Mouse (Mus musculus) lung, postnatal 4 days (tissue): ENCODE data around the gene Fam83d.

Experiments
- DNase-seq, 2 experiments: peaks; one replicate each; pipeline ENCODE4 v3.0.0; 2021

The Fam83d gene

DNA sequence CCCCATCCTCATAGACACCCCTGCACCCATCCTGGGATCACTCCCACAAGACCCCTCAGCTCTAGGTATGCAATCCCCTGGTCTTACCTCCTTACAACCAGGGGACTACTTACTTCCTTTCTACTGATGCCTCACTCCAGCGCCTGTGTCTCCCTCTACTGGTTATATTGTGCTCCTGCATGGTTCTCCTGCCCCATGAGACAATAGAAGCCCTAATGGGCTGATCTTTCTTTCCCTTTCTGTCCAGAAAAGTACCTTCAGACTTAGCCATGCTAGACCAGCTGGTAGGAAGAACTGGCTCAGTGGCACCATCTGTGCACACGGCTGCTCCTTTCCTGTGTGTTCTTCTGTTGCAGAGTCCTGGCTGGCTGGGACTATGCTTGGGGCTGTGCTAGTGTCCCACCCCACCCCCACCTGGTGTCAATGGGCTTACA lies 22.8 kb upstream of the Fam83d start:
- DNase-seq = peak in 1 of 2 experiments; percentile 59

DNA sequence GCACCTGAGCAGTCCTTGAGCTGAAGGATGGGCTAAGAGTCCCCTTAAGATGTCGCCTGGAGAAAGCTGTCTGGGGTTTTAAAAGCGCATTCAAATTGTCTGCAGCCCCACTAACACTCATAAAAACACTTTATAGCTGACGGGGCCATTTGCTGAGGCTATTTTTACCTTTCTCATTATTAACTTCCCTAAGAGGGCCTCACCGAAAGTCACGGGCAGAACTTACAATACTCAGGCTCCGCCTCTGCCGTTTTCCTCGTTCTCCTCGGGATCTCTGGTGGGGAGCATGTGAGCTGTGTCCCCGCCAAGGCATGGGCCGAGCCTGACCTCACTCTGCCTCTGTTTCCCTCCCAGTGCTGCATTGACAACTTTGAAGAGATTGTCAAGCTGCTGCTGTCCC lies 21.7 kb upstream of the Fam83d start:
- DNase-seq = no peak

DNA sequence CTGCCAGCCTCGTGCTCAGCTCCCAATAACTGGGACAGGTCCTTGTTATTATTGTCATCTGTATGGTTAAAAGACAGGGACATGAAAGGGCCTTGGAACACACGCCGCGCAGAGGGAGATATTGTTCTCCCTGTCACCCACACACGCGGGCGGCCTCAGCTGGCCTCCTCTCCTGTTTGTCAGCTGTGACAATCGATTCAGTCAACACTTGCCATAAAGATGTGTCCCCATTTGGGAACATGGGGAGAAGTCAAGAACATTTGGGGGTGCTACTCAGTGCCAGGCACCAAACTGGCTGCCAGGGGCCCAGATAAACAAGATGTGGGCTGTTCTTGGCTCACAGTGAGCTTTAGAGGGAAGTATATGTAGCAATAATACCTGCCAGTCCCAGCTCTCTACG lies 18.5 kb upstream of the Fam83d start:
- DNase-seq = no peak

DNA sequence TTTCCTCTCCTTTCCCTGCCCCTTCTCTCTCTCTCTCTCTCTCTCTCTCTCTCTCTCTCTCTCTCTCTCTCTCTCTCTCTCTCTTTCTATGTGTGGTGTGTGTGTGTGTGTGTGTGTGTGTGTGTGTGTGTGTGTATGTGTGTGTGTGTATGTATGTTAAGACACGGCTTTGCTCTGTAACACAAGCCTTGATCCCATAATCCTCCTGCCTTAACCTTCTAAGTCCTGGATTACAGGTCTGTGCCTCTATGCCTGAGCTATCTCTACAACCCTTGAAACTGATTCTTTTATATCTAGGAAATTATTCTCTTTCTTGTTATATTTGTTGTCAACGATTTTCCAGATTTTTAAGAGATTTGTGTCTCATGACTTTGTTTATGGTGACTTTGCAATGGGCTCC lies 7.7 kb upstream of the Fam83d start:
- DNase-seq = no peak

- DNase-seq = no peak
Measured at GRCm38 (mm10) chr2:158762339-158762738, 5.6 kb upstream of the Fam83d start.

- peak; percentile 43 to 48 for DNase-seq
Measured at GRCm38 (mm10) chr2:158768350-158768749, 457 bp downstream of the Fam83d start.

DNA sequence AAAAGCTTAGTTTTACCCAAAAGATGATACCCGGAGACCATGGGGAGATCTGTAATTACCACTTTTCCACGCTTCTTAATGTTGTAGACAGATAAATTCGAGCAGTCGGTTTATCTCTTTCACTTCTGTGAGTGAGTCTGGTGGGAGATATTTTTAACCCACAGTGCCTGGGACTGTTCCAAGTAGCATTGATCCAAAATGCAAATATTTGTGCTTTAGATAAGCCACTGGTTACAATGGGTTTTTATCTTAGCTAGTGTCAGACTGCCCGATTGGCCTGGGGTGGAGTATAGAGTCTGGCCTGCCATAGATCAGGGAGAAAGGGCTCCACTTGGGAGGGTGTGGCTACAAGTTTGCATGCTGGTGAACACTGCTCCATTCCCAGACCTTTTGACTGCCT lies 878 bp downstream of the Fam83d start:
- DNase-seq = no peak

DNA sequence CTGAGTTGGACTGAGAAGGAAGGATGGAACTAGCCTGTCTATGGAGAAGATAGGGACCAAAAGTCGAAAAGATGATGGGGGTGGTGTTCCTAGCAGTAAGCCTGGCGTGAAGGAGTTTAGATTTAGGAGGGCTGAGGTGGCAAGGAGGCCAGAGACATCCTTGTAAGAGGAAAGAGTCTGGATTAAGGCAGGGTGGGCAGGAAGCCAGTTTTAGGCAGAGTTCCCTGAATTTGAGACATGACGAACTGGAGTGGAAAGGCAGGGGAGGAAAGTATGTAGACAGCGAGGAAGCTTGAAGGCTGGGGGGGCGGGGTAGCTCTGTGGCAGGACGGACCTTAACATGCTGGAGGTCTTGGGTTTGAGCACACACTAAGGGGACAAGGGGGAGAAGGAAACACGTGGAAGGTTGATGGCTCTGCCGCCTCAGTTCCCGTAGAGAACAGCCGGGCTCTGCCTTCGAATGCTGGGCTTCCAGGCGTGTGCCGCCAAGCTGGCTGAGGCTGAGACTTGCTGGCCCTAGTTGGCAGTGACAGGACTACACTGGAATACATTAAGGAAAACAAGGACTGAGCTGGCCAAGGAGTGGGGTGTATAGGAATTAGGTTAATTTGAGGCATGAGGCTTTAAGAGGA lies 2.3 kb downstream of the Fam83d start:
- DNase-seq = peak; percentile 28 to 35

DNA sequence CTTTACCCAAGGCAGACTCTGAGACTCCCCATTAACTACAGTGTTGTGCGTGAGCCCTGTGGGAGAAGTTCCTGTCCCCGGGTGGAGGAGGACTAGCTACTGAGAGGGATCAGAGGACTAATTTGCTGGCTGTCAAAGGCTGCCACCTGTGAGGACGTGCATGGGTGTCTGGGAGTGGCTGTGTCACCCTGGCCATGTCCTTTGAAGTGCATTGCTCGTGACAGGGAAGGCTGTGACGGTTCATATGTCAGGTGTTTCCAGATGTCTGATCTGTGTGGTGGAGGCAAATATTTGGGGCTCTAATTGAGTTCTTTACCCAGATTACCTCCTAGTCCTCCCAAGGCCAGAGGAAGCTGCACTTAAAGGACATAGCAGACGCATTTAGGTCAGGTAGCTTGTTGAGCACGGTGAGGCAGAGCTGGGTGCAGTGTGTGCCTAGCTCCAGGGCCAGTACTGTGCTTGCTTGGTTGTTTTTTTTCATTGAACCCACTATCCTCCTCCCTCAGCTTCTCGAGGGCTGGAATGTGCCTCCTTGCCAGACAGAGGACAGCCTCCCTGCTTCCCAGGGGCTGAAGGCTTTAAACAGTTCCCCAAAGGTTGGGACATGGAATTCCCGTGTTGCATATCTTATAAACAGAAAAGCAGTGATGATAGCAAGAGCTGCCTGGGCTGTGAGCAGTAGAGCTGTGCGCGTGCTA lies 3.3 kb downstream of the Fam83d start:
- no peak for DNase-seq

DNA sequence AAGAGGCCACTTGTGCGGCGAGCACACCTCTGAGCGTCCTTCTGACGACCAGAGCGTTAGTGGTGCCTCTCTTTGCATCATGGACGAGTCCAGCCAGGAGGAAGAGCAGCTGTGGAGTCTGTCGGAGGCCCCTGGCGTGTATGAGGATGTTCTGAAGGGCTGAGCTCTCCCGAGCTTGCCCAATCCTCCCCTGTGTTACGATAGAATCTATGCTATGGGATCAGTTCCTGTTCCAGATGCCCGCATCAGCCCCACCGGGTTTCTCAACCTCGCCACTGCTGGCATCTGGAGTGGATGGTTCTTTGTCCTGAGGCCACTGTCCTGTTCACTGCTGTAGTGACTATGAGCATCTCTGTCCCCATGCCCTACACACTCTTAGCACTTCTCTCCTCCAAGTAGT lies 4.9 kb downstream of the Fam83d start:
- DNase-seq = no peak

DNA sequence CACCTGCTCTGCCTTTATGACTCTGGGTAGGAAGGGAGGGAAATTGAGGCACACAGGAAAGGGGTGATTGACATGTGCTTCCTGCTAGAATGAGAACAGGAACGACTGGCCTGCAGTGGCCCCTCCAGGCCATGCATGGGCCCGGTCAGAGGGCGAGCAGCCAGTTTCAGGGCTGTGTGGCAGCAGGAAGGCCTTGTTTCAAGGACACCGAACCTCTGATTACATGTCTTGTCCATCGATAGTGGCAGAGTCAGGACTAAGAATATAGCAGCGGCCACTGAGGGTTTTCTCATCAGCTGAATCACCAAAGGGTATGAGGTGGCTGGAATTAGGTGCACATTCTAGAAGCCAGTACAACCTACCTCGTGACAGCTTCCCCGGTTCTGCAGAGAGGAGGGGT lies 7.0 kb downstream of the Fam83d start:
- DNase-seq = no peak

- no peak for DNase-seq
Measured at GRCm38 (mm10) chr2:158776716-158777115, 8.8 kb downstream of the Fam83d start.

- no peak for DNase-seq
Measured at GRCm38 (mm10) chr2:158777490-158777889, 9.6 kb downstream of the Fam83d start.

GRCm38 (mm10) chr2:158778349-158778748 lies 10.5 kb downstream of the Fam83d start:
- peak in 1 of 2 experiments; percentile 51 for DNase-seq

GRCm38 (mm10) chr2:158781126-158781525 lies 13.2 kb downstream of the Fam83d start:
- DNase-seq = no peak

GRCm38 (mm10) chr2:158786927-158787795 lies 19.3 kb downstream of the Fam83d start:
- peak; percentile 30 to 55 for DNase-seq

- peak; percentile 93 to 96 for DNase-seq
Measured at GRCm38 (mm10) chr2:158794494-158795004, 26.7 kb downstream of the Fam83d start, which contains the start of gene Dhx35. TSS of gene Dhx35 (plus strand) at chr2:158794807.

GRCm38 (mm10) chr2:158795043-158795442 lies 27.1 kb downstream of the Fam83d start:
- no peak for DNase-seq

DNA sequence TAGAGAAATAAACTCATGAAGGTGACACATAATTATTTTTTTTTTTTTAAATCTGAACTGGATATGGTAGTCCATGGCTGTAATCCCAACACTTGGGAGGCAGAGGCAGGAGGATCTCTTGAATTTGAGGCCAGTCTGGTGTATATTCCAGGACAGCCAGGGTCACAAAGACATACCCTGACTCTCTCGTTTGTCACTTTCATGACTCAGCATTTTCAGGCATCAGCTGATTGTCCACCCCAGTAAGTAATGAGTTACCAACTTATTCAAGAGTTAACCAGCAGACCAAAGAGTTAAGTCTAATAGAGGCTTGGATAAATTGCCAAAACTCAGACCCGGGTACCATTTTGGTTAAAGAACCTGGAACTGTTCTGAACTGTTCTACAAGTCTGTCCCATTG lies 28.0 kb downstream of the Fam83d start:
- no peak for DNase-seq

DNA sequence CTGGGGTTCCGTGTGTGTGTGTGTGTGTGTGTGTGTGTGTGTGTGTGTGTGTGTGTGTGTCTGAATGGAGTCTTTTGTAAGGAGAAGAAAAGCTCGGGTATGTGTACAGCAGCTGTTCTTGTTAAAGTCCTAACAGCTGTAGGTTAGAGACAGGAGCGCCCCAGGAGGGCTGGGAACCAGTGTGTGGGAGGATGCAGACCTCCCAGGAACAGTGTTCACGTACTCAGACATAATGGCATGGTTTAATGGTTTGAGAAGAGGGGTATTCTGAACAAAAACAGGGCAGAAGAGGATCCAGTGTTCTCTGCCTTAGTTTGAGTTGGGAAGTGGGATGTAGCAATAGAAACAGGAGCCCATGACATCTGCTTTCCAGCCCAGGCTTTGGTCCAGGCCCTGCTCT lies 31.4 kb downstream of the Fam83d start:
- DNase-seq = no peak

DNA sequence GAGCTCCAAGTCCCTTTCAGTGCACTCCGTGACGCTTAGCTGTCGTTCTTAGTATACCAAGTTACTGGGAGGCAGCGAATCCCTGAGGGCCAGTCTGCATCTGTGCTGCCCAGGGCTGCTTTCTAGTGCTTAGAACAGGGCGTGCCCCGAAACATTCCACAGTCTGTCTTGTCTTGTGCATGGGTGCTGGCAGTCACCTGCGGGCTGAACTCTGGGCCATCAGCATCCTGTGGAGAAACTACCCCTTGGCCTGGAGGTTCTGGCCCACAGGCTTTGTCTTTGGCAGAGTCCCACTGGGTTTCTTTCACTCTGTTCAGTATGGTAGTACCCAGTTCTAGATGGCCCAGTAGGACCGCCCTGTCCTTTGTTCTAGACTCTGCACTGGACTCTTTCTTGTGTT lies 32.9 kb downstream of the Fam83d start:
- no peak for DNase-seq

DNA sequence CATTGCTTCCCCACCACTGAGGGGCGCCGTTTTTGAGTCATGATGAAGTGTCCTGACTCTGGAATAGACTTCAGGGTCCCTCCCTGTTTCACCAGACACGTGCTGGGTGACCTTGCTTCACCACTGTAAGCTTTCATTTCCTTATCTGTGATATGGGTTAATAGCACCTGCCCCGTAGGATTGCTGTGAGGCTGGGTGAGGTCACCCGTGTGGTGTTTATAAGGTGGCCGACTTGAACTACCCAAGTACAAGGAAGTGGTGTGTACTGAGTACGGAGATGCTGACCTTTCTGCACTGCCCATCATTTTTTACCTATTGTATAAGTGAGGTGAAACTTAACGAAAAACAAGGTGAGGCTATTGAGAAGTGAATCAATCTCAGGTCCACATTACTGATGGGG lies 35.7 kb downstream of the Fam83d start:
- DNase-seq = no peak

DNA sequence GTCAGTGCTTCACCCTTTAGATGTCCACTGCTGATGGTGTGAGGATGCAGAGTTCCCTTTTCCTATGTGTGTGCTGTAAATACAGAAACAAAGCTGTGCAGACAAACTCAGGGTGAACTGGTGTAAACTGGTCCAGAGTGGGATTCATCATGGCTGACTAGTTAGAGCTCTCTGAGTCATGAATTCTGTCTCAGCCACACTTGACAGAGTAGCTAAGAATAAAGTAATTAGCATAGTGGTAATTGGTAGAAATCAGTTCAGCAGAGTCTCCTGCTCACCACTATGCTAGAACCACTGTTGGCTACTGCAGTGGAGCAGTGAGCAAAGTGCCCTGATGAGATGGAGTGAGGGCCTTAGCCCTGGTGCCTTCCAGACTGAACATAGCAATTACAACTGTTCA lies 47.8 kb downstream of the Fam83d start:
- no peak for DNase-seq
